Mouse (Mus musculus) erythroid progenitor cell, adult 5-6 weeks (primary cell): Measurements from ENCODE around the gene Mtmr2. TPM values are rescaled to one million over a fixed set of nuclear protein-coding genes. Genes with fewer than 3 reads are reported as not detected.
"Not testable (repeated sequence)": the region's sequence is repeated elsewhere in the genome, so short reads cannot be mapped to it uniquely, and the experiment has no call there.

Source experiments
- ATAC-seq: replicated peaks from 2 replicates; pipeline ENCODE4 v1.8.0; 2016; ENCODE audit warnings: moderate number of reproducible peaks, mild to moderate bottlenecking, moderate TSS enrichment, inconsistent platforms; ENCODE audit not compliant: poor library complexity, low FRiP score, severe bottlenecking
- total RNA-seq, 2 experiments: library from RNA; stranded (forward) in 1 of 2; stranded (reverse) in 1 of 2; fragments of 150-400 nt in 1 of 2; fragments of 186-747, 209-891 nt in 1 of 2; gene quantifications; 2 replicates each; pipeline versions ENCODE4 v1.2.3 to v1.2.4; 2015 to 2017; ENCODE audit warnings: low replicate concordance in 2 of 2

Gene Mtmr2
- total RNA-seq (2015; ENCODE audit: low replicate concordance): 11.7 and 12.6 TPM in 2 replicates
- total RNA-seq (2017; ENCODE audit: low replicate concordance): 8.4 and 12.5 TPM in 2 replicates

DNA sequence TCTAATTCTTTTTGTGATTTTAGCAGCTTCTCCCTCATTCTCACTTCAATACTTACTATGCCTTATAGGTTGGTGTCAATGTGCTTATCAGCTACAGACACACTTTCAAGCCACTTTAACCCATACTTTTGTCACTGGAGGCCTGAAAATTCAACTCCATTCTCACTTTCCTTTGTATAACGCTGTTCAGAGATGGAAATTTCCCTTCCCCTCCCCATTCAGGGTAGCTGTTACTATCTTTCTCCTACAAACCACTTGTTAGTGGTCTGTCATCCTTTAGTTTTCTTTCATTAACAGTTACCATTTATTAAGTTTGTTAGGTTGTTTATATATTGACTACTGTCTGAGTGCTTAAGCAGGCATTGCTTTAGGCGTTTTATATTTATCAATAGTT, at the start of gene Mtmr2:
Mtmr2 (plus strand) TSS at position 7 of the 394 bp plus-strand sequence.
- peak; percentile 68 for ATAC-seq

DNA sequence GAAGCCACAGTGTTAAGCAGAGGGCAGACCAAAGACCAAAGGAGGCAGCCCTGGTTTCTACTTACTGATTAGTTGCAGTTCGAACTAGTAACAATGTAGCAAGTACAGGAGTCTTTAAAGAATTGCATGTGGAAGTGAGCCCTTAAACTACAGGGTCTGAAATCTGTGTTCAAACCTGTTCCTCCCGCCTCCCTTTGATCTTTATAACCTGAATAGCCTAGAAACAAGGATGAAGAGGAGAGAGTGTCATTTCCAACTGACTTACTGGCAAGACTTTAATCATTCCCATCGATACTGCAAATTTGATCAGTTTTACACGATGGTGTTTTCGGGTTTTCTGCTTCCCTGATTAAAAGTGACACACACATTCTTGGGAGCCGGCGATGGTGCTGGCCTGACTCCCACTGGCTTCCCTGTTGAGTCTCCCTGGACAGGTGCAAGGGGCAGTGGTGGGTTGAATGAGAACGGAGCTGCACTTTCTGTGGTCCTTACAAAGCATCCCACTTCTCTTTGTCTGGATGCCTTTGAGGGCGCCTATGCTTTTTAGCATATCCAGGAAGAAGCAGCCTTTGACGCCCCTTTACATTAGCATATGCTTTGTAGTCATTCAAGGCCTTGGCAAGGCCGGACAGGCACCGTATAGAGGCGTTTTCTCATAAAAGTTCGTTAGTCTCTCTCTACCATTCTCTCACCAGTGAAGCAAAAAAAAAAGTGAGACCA, 49.0 kb upstream of the Mtmr2 start:
- ATAC-seq: no peak

- ATAC-seq: no peak
Observed at GRCm38 (mm10) chr9:13699781-13700116, 48.5 kb upstream of the Mtmr2 start.

DNA sequence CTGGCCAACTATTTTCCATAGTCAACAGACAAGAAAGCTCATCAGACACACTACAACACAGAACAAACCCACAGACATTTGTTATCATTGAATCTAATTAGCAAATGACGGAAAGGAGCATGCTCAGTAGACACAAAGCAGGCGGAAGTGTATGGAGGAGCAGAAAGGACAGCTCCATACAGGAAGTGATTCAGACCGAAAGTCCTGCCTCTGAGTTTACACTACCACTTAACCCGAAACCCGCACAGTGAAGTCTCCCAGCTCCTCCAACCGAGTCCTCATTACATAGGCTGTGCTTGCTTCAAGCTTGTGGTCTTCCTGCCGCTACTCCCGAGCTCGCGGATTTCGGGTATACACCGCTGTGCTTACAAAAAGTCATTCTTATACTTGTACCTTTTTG, 46.4 kb upstream of the Mtmr2 start:
- no peak for ATAC-seq

GRCm38 (mm10) chr9:13703100-13703499, 45.1 kb upstream of the Mtmr2 start:
- ATAC-seq: no peak

GRCm38 (mm10) chr9:13704917-13705316, 43.3 kb upstream of the Mtmr2 start:
- ATAC-seq: no peak

GRCm38 (mm10) chr9:13707066-13707555, 41.1 kb upstream of the Mtmr2 start:
- no peak for ATAC-seq

GRCm38 (mm10) chr9:13709436-13709835, 38.8 kb upstream of the Mtmr2 start:
- ATAC-seq: no peak

GRCm38 (mm10) chr9:13715891-13716290, 32.3 kb upstream of the Mtmr2 start:
- not testable (repeated sequence) for ATAC-seq

- ATAC-seq: 0 out of 2 replicates have a peak, but pooled peaks have one; percentile 59
Observed at GRCm38 (mm10) chr9:13716316-13717099, 31.7 kb upstream of the Mtmr2 start.

GRCm38 (mm10) chr9:13748798-13749674, 826 bp downstream of the Mtmr2 start:
- peak; percentile 96 for ATAC-seq

DNA sequence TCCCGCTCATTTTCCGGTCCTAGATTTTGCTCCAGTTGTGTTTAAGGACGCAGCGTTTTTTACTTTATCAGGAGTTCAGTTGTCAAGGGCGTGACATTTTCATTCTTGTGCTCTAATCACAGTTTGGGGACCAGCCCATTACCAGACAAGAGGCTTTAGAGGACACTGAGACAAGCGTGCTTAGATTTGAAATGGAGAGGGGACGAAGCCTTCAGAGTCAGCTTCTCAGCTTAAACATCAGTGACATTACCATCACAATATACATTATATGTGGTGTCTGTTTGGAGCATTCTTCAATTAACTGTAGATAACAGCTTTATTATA, 1.4 kb downstream of the Mtmr2 start:
- ATAC-seq: no peak

GRCm38 (mm10) chr9:13752543-13752942, 4.3 kb downstream of the Mtmr2 start:
- no peak for ATAC-seq

- ATAC-seq: no peak
Observed at GRCm38 (mm10) chr9:13760430-13760829, 12.2 kb downstream of the Mtmr2 start.

DNA sequence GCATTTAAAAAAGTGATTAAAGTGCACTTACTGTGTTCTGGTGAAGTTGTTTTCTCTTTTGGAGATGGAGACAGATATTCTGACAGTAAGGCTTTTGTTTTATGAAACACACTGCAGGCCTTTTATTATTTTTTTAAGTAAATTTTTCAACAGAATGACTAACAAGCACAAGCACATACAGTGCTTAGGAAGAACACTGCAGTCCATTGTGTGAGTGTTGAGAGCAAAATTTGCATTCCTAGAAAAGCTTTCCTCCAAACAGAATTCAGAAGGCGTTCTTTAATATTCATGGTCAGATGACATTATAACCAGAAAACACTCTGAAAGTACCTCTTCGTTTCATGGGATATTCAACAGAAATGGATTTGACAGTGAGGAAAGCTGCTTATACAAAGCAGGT, 17.4 kb downstream of the Mtmr2 start:
- ATAC-seq: no peak

- ATAC-seq: no peak
Observed at GRCm38 (mm10) chr9:13766570-13766969, 18.4 kb downstream of the Mtmr2 start.

DNA sequence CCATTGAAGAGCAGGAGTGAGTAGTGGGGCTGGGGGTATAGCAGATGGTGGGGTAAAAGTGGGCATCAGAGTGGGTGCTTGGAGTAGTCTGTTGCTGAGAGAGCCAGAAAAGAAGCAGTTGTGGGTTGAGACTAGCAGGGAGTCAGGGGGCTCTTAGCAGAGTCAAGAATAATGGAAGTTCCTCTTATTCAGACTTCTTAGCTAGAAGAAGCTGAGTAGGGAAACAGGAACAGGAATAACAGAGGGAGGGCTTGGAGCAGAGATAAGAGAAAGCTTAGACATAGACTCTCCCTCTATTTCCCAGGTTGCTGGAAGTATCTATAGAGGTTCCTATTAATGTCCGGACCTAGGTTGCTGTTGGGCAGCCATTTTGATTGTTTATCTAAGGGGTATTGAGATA, 26.5 kb downstream of the Mtmr2 start:
- no peak for ATAC-seq

- ATAC-seq: no peak
Observed at GRCm38 (mm10) chr9:13781985-13782384, 33.8 kb downstream of the Mtmr2 start.

DNA sequence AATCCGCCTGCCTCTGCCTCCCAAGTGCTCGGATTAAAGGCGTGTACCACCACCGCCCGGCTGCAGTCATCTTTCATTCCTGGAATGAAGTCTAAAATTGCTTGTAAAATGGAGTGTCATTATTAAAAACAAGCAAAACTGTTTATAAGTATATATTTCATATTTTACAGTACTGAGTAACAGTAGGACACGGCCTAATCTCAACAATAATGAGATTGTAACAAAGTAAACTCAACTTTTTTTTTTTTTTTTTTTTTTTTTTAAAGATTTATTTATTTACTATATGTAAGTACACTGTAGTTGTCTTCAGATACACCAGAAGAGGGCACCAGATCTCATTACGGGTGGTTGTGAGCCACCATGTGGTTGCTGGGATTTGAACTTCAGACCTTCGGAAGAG, 42.7 kb downstream of the Mtmr2 start:
- ATAC-seq: not testable (repeated sequence)

GRCm38 (mm10) chr9:13794302-13794701, 46.1 kb downstream of the Mtmr2 start:
- no peak for ATAC-seq
